Mouse (Mus musculus): ENCODE data around the gene Lzic.

GRCm38 (mm10) chr4:149504363-149504762, 19.3 kb downstream of the Lzic start:
- TF ChIP-seq CTCF (IDR thresholded peaks at IDR 0.05; ENCODE audit: low read depth, low read length) = no peak
- TF ChIP-seq TAL1 (conservative IDR thresholded peaks at IDR 0.05; ENCODE audit: low read depth, low read length) = no peak
- TF ChIP-seq POLR2AphosphoS5 (IDR thresholded peaks at IDR 0.05; ENCODE audit: insufficient replicate concordance, low read depth, low read length) = no peak
